Mouse (Mus musculus): ENCODE data around the gene Ppat.

Gene Ppat

GRCm38 (mm10) chr5:76876106-76876758 lies 75.1 kb downstream of the Ppat start:
- DNase-seq (ENCODE audit: low spot score in 2 of 2): no peak

GRCm38 (mm10) chr5:76869553-76869952 lies 81.8 kb downstream of the Ppat start:
- DNase-seq (ENCODE audit: low spot score in 2 of 2): no peak

- no peak for DNase-seq (ENCODE audit: low spot score in 2 of 2)
These were observed 82.6 kb downstream of the Ppat start for GRCm38 (mm10) chr5:76868693-76869286.

- no peak for DNase-seq (ENCODE audit: low spot score in 2 of 2)
These were observed 84.6 kb downstream of the Ppat start for GRCm38 (mm10) chr5:76866819-76867218.

All from urinary bladder, postnatal 36 days (tissue).